Mouse (Mus musculus) hindbrain, embryonic 16.5 days (tissue): ENCODE results near the gene Csnk1g1. TPM values are rescaled to one million over a fixed set of nuclear protein-coding genes. Genes with fewer than 3 reads are reported as not detected.

Experiments used
- ATAC-seq: fragments of 200-750 bp; cut with Nextera tagmentation; 2 replicates; pipeline ENCODE4 v1.8.0; 2017; ENCODE audit warnings: moderate TSS enrichment, moderate library complexity
- H3K27ac ChIP-seq: fragments of 300-500 bp; sonication (generic); 2 replicates; pipeline ENCODE4 v1.5.1; 2014; ENCODE audit warnings: low read depth, mild to moderate bottlenecking, control low read depth, low read length, moderate library complexity
- H3K27me3 ChIP-seq: fragments of 300-500 bp; sonication (generic); replicated peaks from 2 replicates; pipeline ENCODE4 v1.6.1; 2014; ENCODE audit warnings: low read length; ENCODE audit not compliant: control insufficient read depth, insufficient read depth
- H3K36me3 ChIP-seq: fragments of 300-500 bp; sonication (generic); 2 replicates; pipeline ENCODE4 v1.6.1; 2014; ENCODE audit warnings: mild to moderate bottlenecking, low read length, moderate library complexity, mixed read lengths; ENCODE audit not compliant: control insufficient read depth, insufficient read depth
- H3K4me1 ChIP-seq: fragments of 300-500 bp; sonication (generic); 2 replicates; pipeline ENCODE4 v1.6.1; 2014; ENCODE audit warnings: low read depth, low read length; ENCODE audit not compliant: control insufficient read depth, insufficient read depth
- H3K4me2 ChIP-seq: fragments of 300-500 bp; sonication (generic); 2 replicates; pipeline ENCODE4 v1.6.1; 2014; ENCODE audit warnings: mild to moderate bottlenecking, low read length, control low read depth, moderate library complexity
- H3K4me3 ChIP-seq: fragments of 300-500 bp; sonication (generic); 2 replicates; pipeline ENCODE4 v1.5.1; 2014; ENCODE audit warnings: mild to moderate bottlenecking, low read length, control low read depth, moderate library complexity
- H3K9ac ChIP-seq: fragments of 300-500 bp; sonication (generic); 2 replicates; pipeline ENCODE4 v1.6.1; 2014; ENCODE audit warnings: low read depth, mild to moderate bottlenecking, control low read depth, low read length, moderate library complexity
- H3K9me3 ChIP-seq: fragments of 300-500 bp; sonication (generic); 2 replicates; pipeline ENCODE4 v1.6.1; 2014; ENCODE audit warnings: mild to moderate bottlenecking, low read length, moderate library complexity; ENCODE audit not compliant: control insufficient read depth
- WGBS: fragments of 180-500 bp; shearing (Covaris S2); extraction: QIAGEN DNeasy Blood & Tissue Kit; methylation state at CpG from one replicate; pipeline ENCODE4 v1.1.7; 2014; 5-methylcytosine and 5-hydroxymethylcytosine counted together
- polyA plus RNA-seq: library from polyadenylated mRNA; unstranded; fragments of >200 nt; fragmentation: Nextera tagmentation; extraction: Ambion mirVana; gene quantifications from 2 replicates; pipeline ENCODE4 v1.2.1, GENCODE M21; 2015

Gene Csnk1g1
- polyA plus RNA-seq, 1 experiment from 2014 or later = 20.7 TPM

DNA sequence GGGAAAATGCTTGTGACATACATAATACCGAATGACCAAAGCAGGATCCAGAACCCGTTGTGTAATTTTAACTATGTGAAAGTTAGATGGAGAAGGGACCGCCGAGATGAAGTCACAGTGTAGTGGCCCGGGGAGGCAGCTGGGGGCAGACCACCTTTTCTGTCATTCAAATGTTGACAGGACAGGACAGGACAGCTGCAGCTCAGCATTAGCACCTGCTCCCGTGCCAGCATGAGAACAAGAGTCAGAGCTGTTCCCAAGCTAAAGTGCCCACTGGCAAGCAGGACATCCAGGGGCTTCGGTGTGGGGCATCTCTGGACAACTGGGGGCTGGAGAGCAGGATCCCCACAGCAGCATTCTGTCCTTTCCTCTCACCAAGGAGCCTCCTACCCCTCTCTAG lies 178.3 kb downstream of the Csnk1g1 start:
- no peak overlapping the region for H3K9ac ChIP-seq
- H3K4me2 ChIP-seq = no peak overlapping the region
- peaks cover 21% of the 10 kb centered on the region for H3K36me3 ChIP-seq
- H3K27ac ChIP-seq = no peak overlapping the region
- no peaks in the 10 kb centered on the region for H3K9me3 ChIP-seq
- no peak overlapping the region for H3K4me3 ChIP-seq
- WGBS = 92% methylated on average over 7 of the region's 7 CpGs
- no peaks in the 10 kb centered on the region for H3K27me3 ChIP-seq
- H3K4me1 ChIP-seq = no peaks in the 10 kb centered on the region
- no peak for ATAC-seq

DNA sequence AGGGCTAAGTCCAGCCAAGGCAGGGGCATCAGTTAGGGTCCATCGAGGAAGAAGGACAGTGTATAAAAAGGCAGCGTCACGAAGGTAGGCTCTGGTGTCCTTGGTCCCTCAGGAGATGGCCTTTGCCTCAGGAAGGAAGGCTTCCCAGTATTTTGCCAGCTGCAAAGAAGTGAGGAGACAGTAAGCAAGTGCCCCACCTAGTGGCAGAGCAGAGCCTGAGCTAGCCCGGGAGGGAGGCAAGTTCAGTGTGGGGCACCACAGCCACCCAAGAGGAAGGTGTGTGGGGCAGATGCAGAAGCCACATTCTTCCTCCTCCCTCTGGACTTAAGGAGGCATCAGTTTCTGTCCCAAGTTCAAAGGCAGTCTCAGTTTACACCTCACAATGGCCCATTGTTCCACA lies 179.7 kb downstream of the Csnk1g1 start:
- H3K36me3 ChIP-seq = peaks cover 32% of the 10 kb centered on the region
- 49% methylated on average over 4 of the region's 4 CpGs for whole genome bisulfite sequencing
- no peak overlapping the region for H3K9ac ChIP-seq
- no peaks in the 10 kb centered on the region for H3K4me1 ChIP-seq
- H3K4me2 ChIP-seq = no peak overlapping the region
- H3K27me3 ChIP-seq = no peaks in the 10 kb centered on the region
- H3K27ac ChIP-seq = no peak overlapping the region
- no peaks in the 10 kb centered on the region for H3K9me3 ChIP-seq
- H3K4me3 ChIP-seq = no peak overlapping the region
- no peak for ATAC-seq

DNA sequence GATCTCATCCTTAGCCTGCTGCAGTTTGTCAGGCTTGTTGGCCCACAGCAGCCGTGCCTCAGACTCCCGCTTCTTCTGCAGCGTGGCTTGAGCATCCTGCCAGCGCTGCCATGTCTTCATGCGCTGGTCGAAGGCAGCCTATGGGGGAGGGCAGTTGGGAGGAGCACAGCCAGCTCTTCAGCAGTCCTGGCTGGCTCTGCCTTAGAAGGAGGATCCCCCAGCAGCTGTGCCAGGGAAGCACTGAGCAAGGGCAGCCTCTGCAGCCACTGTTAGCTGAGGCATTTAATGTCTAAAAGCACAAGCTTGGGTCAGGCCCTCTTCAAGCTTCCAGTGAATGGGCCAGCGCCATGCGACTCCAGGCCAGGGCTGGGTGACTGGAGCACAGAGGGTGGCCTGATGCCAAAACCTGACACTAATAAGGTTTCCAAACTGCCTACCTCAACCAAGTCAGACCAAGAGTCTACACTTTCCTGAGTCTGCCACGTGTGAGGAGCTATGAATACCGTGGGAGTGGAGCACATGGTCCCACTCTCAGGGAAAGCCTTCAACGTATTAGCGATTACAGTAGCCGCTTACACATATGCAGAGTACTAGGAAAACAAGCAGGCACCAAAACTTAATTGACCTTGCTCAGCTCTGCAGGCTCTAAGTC lies 182.0 kb downstream of the Csnk1g1 start:
- ATAC-seq = peak; percentile 58
- H3K36me3 ChIP-seq = peaks cover 45% of the 10 kb centered on the region
- H3K9ac ChIP-seq = no peak overlapping the region
- H3K4me1 ChIP-seq = no peaks in the 10 kb centered on the region
- peak overlapping the region; percentile 42; the same call in 1 of the 2 replicates for H3K27ac ChIP-seq
- no peaks in the 10 kb centered on the region for H3K9me3 ChIP-seq
- H3K4me3 ChIP-seq = no peak overlapping the region
- H3K4me2 ChIP-seq = no peak overlapping the region
- WGBS = 84% methylated on average over 13 of the region's 13 CpGs
- H3K27me3 ChIP-seq = no peaks in the 10 kb centered on the region

DNA sequence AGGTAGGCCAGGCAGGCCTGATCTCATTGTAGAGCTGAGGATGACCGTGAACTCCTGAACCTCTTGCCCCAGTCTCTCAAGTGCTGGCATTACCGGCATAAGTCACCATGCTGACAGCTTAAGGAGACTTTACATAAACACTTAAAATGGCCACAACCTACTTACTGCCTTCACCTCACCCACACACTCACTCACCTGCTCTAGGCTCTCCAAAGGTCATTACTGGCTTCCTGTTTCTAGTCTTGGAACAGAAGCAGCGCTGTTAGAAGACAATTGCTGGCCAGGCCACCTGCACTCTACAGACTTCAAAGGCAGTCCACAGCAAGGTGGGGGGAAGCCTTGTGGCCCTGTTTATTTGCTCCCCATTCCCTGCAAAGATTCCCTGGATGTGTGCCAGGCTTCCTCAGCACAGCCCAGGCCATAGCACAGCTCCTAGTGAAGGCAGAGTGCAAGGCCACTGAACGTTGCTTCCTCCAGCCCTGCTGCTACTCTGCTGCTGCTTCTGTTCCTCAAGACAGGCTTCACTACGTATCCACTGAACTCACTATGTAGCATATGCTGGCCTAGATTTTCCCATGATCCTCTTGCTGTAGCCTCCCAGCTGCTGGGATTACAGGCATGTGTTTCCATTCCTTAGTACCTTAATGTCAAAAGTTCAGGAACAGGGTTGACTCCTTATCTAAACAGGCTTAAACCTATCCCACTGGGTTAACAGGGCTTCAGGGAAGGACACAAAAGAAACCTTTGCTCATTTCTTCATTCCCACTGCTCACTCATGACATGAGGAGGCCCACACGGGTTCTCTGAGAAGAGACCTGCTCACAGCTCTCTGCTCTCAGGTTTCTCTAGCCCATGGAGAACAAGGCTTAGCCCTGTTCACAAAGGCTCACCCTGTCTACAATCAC lies 182.9 kb downstream of the Csnk1g1 start:
- no peak for ATAC-seq
- WGBS = 81% methylated on average over 6 of the region's 6 CpGs
- Histone ChIP-seq H3K4me2 (no peak overlapping the region), H3K27ac (peak overlapping the region; percentile 42; the same call in 1 of the 2 replicates), H3K4me3 (no peak overlapping the region), H3K9me3 (no peaks in the 10 kb centered on the region), H3K36me3 (peaks cover 49% of the 10 kb centered on the region), H3K27me3 (no peaks in the 10 kb centered on the region), H3K9ac (no peak overlapping the region), H3K4me1 (no peaks in the 10 kb centered on the region)

DNA sequence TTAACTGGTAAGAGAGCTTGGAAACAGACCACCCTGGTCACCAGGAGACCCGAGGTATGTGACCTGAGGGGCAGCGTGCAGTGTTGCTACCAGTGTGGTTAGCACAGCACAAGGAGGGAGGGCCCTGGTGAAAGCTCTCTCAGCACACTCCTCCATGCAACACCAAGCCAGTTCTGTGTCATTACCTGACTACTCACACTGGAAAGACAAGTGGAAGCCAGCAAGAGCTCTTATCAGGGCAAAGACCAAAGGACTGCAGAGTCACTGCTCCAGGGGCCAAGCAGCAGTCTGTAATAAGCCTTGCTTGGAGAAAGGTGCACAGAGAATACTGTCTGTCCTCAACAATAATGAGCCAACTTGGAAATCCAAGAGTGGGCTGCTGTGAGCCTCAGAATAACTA lies 183.9 kb downstream of the Csnk1g1 start:
- Histone ChIP-seq H3K27me3 (no peaks in the 10 kb centered on the region), H3K27ac (no peak overlapping the region), H3K4me2 (no peak overlapping the region), H3K4me3 (no peak overlapping the region), H3K9me3 (no peaks in the 10 kb centered on the region), H3K36me3 (peaks cover 54% of the 10 kb centered on the region), H3K4me1 (no peaks in the 10 kb centered on the region), H3K9ac (no peak overlapping the region)
- ATAC-seq = no peak
- 83% methylated on average over 2 of the region's 2 CpGs for WGBS

Other genes starting within 250 kb of the Csnk1g1 start
- 419 and 449 TPM in 2 replicates for gene Oaz2, start 240.9 kb upstream of the Csnk1g1 start, polyA plus RNA-seq
- gene Zfp609, start 81.4 kb upstream of the Csnk1g1 start, polyA plus RNA-seq = 5.0 and 5.4 TPM in 2 replicates
- gene Pclaf, start 18.7 kb upstream of the Csnk1g1 start, polyA plus RNA-seq = 24.4 and 28.9 TPM in 2 replicates
- 30.3 and 32.6 TPM in 2 replicates for gene Trip4, start 130 bp upstream of the Csnk1g1 start, polyA plus RNA-seq
- gene Ppib, start 151.3 kb downstream of the Csnk1g1 start, polyA plus RNA-seq = 362 and 376 TPM in 2 replicates
- gene Snx22, start 160.8 kb downstream of the Csnk1g1 start, polyA plus RNA-seq = 12.9 and 14.7 TPM in 2 replicates
- gene Snx1, start 217.7 kb downstream of the Csnk1g1 start, polyA plus RNA-seq = 73.5 and 77.2 TPM in 2 replicates
- 64.0 and 69.2 TPM in 2 replicates for gene Ciao2a, start 217.7 kb downstream of the Csnk1g1 start, polyA plus RNA-seq
- gene Dapk2, start 249.3 kb downstream of the Csnk1g1 start, polyA plus RNA-seq = 0.79 and 0.94 TPM in 2 replicates